1 mouse cellular context compared by ENCODE assay signal in genomic region chr4:97780666-97781435, GRCm38 (mm10).
A peak's percentile ranks its signal among the peaks of the same experiment; 100 is the strongest.
TF ChIP-seq lines count a peak whose summit lies in the region.

No protein-coding gene starts in this region.

TF ChIP-seq in MEL, 35 proteins besides CTCF, POLR2A, EP300 and RAD21 (continued from another document):
- TF ChIP-seq UBTF (IDR thresholded peaks at IDR 0.05; ENCODE audit: borderline replicate concordance, insufficient read depth, low read depth, low read length) (no peak), ZNF384 (IDR thresholded peaks at IDR 0.05; ENCODE audit: low read depth, low read length) (0 out of 2 replicates have a peak, but pooled peaks have one; percentile 29), ZKSCAN1 (IDR thresholded peaks at IDR 0.05; ENCODE audit: low read depth, low read length) (no peak), USF1 (IDR thresholded peaks at IDR 0.05; ENCODE audit: low read depth, low read length) (no peak), USF2 (IDR thresholded peaks at IDR 0.05; ENCODE audit: borderline replicate concordance in 1 of 2, insufficient read depth in 1 of 2, low read depth in 1 of 2, low read length in 2 of 2) (no peak), ETS1 (IDR thresholded peaks at IDR 0.05; ENCODE audit: low read depth, low read length) (peak; percentile 49; the same call in 1 of the 2 replicates), SIN3A (IDR thresholded peaks at IDR 0.05; ENCODE audit: low read length) (no peak), CHD2 (IDR thresholded peaks at IDR 0.05; ENCODE audit: low read length) (no peak), JUND (IDR thresholded peaks at IDR 0.05; ENCODE audit: low read depth, low read length) (no peak), ZC3H11A (IDR thresholded peaks at IDR 0.05; ENCODE audit: low read depth, low read length) (no peak), ZMIZ1 (IDR thresholded peaks at IDR 0.05; ENCODE audit: low read depth, low read length) (no peak), GABPA (IDR thresholded peaks at IDR 0.05; ENCODE audit: low read depth, low read length) (no peak), GATA1 (IDR thresholded peaks at IDR 0.05; ENCODE audit: low read depth, low read length) (no peak), KAT2A (conservative IDR thresholded peaks at IDR 0.05; ENCODE audit: low read depth, low read length) (no peak), POLR2AphosphoS2 (IDR thresholded peaks at IDR 0.05; ENCODE audit: low read length) (no peak)
